Mouse (Mus musculus) G1E (cell line): Measurements from ENCODE around the gene Cpvl. TPM values are rescaled to one million over a fixed set of nuclear protein-coding genes. Genes with fewer than 3 reads are reported as not detected.

Experiments
- ATAC-seq: 2 replicates; pipeline ENCODE4 v1.8.0; 2016; ENCODE audit warnings: mild to moderate bottlenecking; ENCODE audit not compliant: insufficient number of reproducible peaks, poor library complexity, low FRiP score, severe bottlenecking; ENCODE audit errors: extremely low read depth
- DNase-seq: peaks from one replicate; pipeline ENCODE4 v3.0.0; 2012; ENCODE audit warnings: low spot score
- H3K27me3 ChIP-seq: 2 replicates; pipeline ENCODE4 v1.6.1; 2012; ENCODE audit warnings: mild to moderate bottlenecking, low read length, inconsistent platforms; ENCODE audit not compliant: insufficient read depth
- H3K36me3 ChIP-seq: replicated peaks from 2 replicates; pipeline ENCODE3; 2012; ENCODE audit warnings: mild to moderate bottlenecking, inconsistent platforms
- H3K4me1 ChIP-seq: 2 replicates; pipeline ENCODE4 v1.6.1; 2012; ENCODE audit warnings: low read depth, low read length, inconsistent platforms, mixed read lengths; ENCODE audit not compliant: insufficient read depth
- H3K4me3 ChIP-seq: 2 replicates; pipeline ENCODE4 v1.5.1; 2012; ENCODE audit warnings: low read depth, mild to moderate bottlenecking, inconsistent platforms, low read length, moderate library complexity, mixed read lengths
- H3K9me3 ChIP-seq: replicated peaks from 2 replicates; pipeline ENCODE4 v1.6.1; 2012; ENCODE audit warnings: inconsistent platforms
- CTCF ChIP-seq: IDR thresholded peaks from 2 replicates; pipeline ENCODE4 v1.5.1; 2012; ENCODE audit warnings: low read depth, low read length, inconsistent platforms, mixed read lengths
- GATA1 ChIP-seq: IDR thresholded peaks from 2 replicates; pipeline ENCODE4 v1.6.1; 2012; ENCODE audit warnings: borderline replicate concordance, low read length, inconsistent platforms, mixed read lengths
- GATA2 ChIP-seq: IDR thresholded peaks from 2 replicates; pipeline ENCODE4 v1.6.1; 2012; ENCODE audit warnings: low read depth, low read length, inconsistent platforms, borderline replicate concordance
- POLR2AphosphoS5 ChIP-seq: IDR thresholded peaks from 2 replicates; pipeline ENCODE4 v1.6.1; 2012; ENCODE audit warnings: low read depth, low read length, inconsistent platforms; ENCODE audit not compliant: insufficient replicate concordance
- TAL1 ChIP-seq: conservative IDR thresholded peaks from 2 replicates; pipeline ENCODE4 v1.6.1; 2012; ENCODE audit warnings: low read depth, low read length, inconsistent platforms, mixed read lengths
- polyA plus RNA-seq: library from polyadenylated mRNA; stranded (reverse); fragments of >175 nt; gene quantifications from 2 replicates; pipeline ENCODE4 v1.2.3, GENCODE M21; 2012
- total RNA-seq, 2 experiments: library from RNA; stranded (forward) in 1 of 2; stranded (reverse) in 1 of 2; fragments of 200-1000 nt in 1 of 2; fragments of >200 nt in 1 of 2; fragmentation: Nextera tagmentation in 1 of 2; gene quantifications; 2 replicates each; pipeline ENCODE4 v1.2.3; 2014 to 2017

Cpvl gene
- total and polyA plus RNA-seq, 3 experiments = not detected

GRCm38 (mm10) chr6:53904703-53905395 is 73.6 kb downstream of the Cpvl start:
- Histone ChIP-seq H3K4me1 (no peaks in the 10 kb centered on the region), H3K4me3 (no peak overlapping the region), H3K27me3 (no peaks in the 10 kb centered on the region), H3K36me3 (no peaks in the 10 kb centered on the region), H3K9me3 (peaks cover 46% of the 10 kb centered on the region)
- TF ChIP-seq CTCF (no peak), GATA2 (no peak), POLR2AphosphoS5 (no peak), GATA1 (no peak), TAL1 (no peak)
- no peak for DNase-seq
- no peak for ATAC-seq

- Histone ChIP-seq H3K9me3 (peaks cover 50% of the 10 kb centered on the region), H3K4me3 (no peak overlapping the region), H3K4me1 (no peaks in the 10 kb centered on the region), H3K27me3 (no peaks in the 10 kb centered on the region), H3K36me3 (no peaks in the 10 kb centered on the region)
- no peak for TF ChIP-seq GATA2
- no peak for TF ChIP-seq GATA1
- TF ChIP-seq POLR2AphosphoS5 = no peak
- TF ChIP-seq TAL1 = no peak
- TF ChIP-seq CTCF = no peak
- no peak for ATAC-seq
- no peak for DNase-seq
These were observed 74.3 kb downstream of the Cpvl start for GRCm38 (mm10) chr6:53904186-53904585.

- no peaks in the 10 kb centered on the region for H3K36me3 ChIP-seq
- no peaks in the 10 kb centered on the region for H3K27me3 ChIP-seq
- peaks cover 47% of the 10 kb centered on the region for H3K9me3 ChIP-seq
- ATAC-seq (no peak), DNase-seq (no peak)
- no peak for TF ChIP-seq CTCF
- TF ChIP-seq TAL1 = no peak
- TF ChIP-seq GATA2 = no peak
- no peak for TF ChIP-seq POLR2AphosphoS5
- no peak for TF ChIP-seq GATA1
- H3K4me3 ChIP-seq = no peak overlapping the region
- H3K4me1 ChIP-seq = no peaks in the 10 kb centered on the region
These were observed 76.7 kb downstream of the Cpvl start for GRCm38 (mm10) chr6:53901741-53902140.

- Histone ChIP-seq H3K9me3 (peaks cover 25% of the 10 kb centered on the region), H3K27me3 (no peaks in the 10 kb centered on the region), H3K36me3 (no peaks in the 10 kb centered on the region), H3K4me1 (no peaks in the 10 kb centered on the region), H3K4me3 (no peak overlapping the region)
- TF ChIP-seq CTCF (no peak), TAL1 (no peak), POLR2AphosphoS5 (no peak), GATA2 (no peak), GATA1 (no peak)
- DNase-seq (no peak), ATAC-seq (no peak)
These were observed 80.5 kb downstream of the Cpvl start for GRCm38 (mm10) chr6:53897872-53898464.

GRCm38 (mm10) chr6:53897126-53897525 is 81.3 kb downstream of the Cpvl start:
- no peak overlapping the region for H3K4me3 ChIP-seq
- H3K36me3 ChIP-seq = no peaks in the 10 kb centered on the region
- H3K4me1 ChIP-seq = no peaks in the 10 kb centered on the region
- no peak for TF ChIP-seq GATA1
- no peak for TF ChIP-seq TAL1
- no peak for TF ChIP-seq POLR2AphosphoS5
- DNase-seq (no peak), ATAC-seq (no peak)
- no peaks in the 10 kb centered on the region for H3K27me3 ChIP-seq
- H3K9me3 ChIP-seq = peaks cover 22% of the 10 kb centered on the region

- TF ChIP-seq TAL1 (no peak), GATA2 (no peak), POLR2AphosphoS5 (no peak), GATA1 (no peak), CTCF (no peak)
- Histone ChIP-seq H3K4me1 (no peaks in the 10 kb centered on the region), H3K27me3 (no peaks in the 10 kb centered on the region), H3K36me3 (no peaks in the 10 kb centered on the region), H3K4me3 (no peak overlapping the region), H3K9me3 (peaks cover 28% of the 10 kb centered on the region)
- DNase-seq = no peak
- no peak for ATAC-seq
These were observed 84.7 kb downstream of the Cpvl start for GRCm38 (mm10) chr6:53893731-53894130.
